Mouse (Mus musculus) liver, embryonic 15.5 days (tissue): ENCODE results near the gene Mipol1. TPM values are rescaled to one million over a fixed set of nuclear protein-coding genes. Genes with fewer than 3 reads are reported as not detected.

Experiments
- ATAC-seq: fragments of 200-750 bp; cut with Nextera tagmentation; 2 replicates; pipeline ENCODE4 v1.8.0; 2017; ENCODE audit warnings: moderate number of reproducible peaks, mild to moderate bottlenecking, moderate library complexity; ENCODE audit not compliant: insufficient read depth
- H3K27ac ChIP-seq: fragments of 300-500 bp; sonication (generic); replicated peaks from 2 replicates; pipeline ENCODE4 v1.5.1; 2015; ENCODE audit warnings: mild to moderate bottlenecking, inconsistent platforms
- H3K27me3 ChIP-seq: fragments of 300-500 bp; sonication (generic); 2 replicates; pipeline ENCODE4 v1.6.1; 2015; ENCODE audit warnings: mild to moderate bottlenecking, inconsistent platforms
- H3K36me3 ChIP-seq: fragments of 300-500 bp; sonication (generic); replicated peaks from 2 replicates; pipeline ENCODE4 v1.6.1; 2015; ENCODE audit warnings: moderate library complexity, mild to moderate bottlenecking, inconsistent platforms
- H3K4me1 ChIP-seq: fragments of 300-500 bp; sonication (generic); replicated peaks from 2 replicates; pipeline ENCODE4 v1.6.1; 2015; ENCODE audit warnings: inconsistent platforms
- H3K4me2 ChIP-seq: fragments of 300-500 bp; sonication (generic); 2 replicates; pipeline ENCODE4 v1.6.1; 2015; ENCODE audit warnings: moderate library complexity, mild to moderate bottlenecking, inconsistent platforms
- H3K4me3 ChIP-seq: fragments of 300-500 bp; sonication (generic); replicated peaks from 2 replicates; pipeline ENCODE4 v1.5.1; 2015; ENCODE audit warnings: mild to moderate bottlenecking, inconsistent platforms
- H3K9ac ChIP-seq: fragments of 300-500 bp; sonication (generic); 2 replicates; pipeline ENCODE4 v1.6.1; 2015; ENCODE audit warnings: moderate library complexity, mild to moderate bottlenecking, inconsistent platforms
- H3K9me3 ChIP-seq: fragments of 300-500 bp; sonication (generic); replicated peaks from 2 replicates; pipeline ENCODE4 v1.6.1; 2016; ENCODE audit warnings: inconsistent platforms
- WGBS: fragments of 180-500 bp; shearing (Covaris S2); methylation state at CpG from one replicate; pipeline ENCODE4 v1.1.7; 2015; ENCODE audit warnings: mixed read lengths; ENCODE audit not compliant: insufficient replicate concordance; 5-methylcytosine and 5-hydroxymethylcytosine counted together
- polyA plus RNA-seq: library from polyadenylated mRNA; unstranded; fragments of >200 nt; fragmentation: Nextera tagmentation; extraction: Ambion mirVana; gene quantifications from 2 replicates; pipeline ENCODE4 v1.2.1, GENCODE M21; 2015

Gene Mipol1
- polyA plus RNA-seq, 1 experiment from 2014 or later = 3.2 TPM

GRCm38 (mm10) chr12:57541118-57541517 lies 310.9 kb downstream of the Mipol1 start:
- WGBS = 10% methylated on average over 6 of the region's 6 CpGs
- Histone ChIP-seq H3K9me3 (no peaks in the 10 kb centered on the region), H3K27ac (no peak overlapping the region), H3K36me3 (no peaks in the 10 kb centered on the region), H3K9ac (no peak overlapping the region), H3K4me1 (peaks cover 14% of the 10 kb centered on the region), H3K4me2 (no peak overlapping the region), H3K4me3 (no peak overlapping the region), H3K27me3 (peaks cover 94% of the 10 kb centered on the region)
- ATAC-seq = no peak

GRCm38 (mm10) chr12:57541931-57542745 lies 311.9 kb downstream of the Mipol1 start:
- Histone ChIP-seq H3K4me2 (peak overlapping the region; percentile 48), H3K9ac (no peak overlapping the region), H3K4me3 (peak overlapping the region; percentile 26), H3K36me3 (no peaks in the 10 kb centered on the region), H3K4me1 (peaks cover 17% of the 10 kb centered on the region), H3K9me3 (no peaks in the 10 kb centered on the region), H3K27ac (no peak overlapping the region), H3K27me3 (peaks cover 94% of the 10 kb centered on the region)
- WGBS = 2% methylated on average over 46 of the region's 46 CpGs
- no peak for ATAC-seq

GRCm38 (mm10) chr12:57542746-57543626 lies 312.8 kb downstream of the Mipol1 start:
- 3% methylated on average over 63 of the region's 63 CpGs for WGBS
- peak overlapping the region; percentile 26 for H3K4me3 ChIP-seq
- no peak overlapping the region; the same call in 1 of the 2 replicates for H3K27ac ChIP-seq
- no peaks in the 10 kb centered on the region for H3K36me3 ChIP-seq
- peak overlapping the region; percentile 48 for H3K4me2 ChIP-seq
- no peaks in the 10 kb centered on the region for H3K9me3 ChIP-seq
- peaks cover 17% of the 10 kb centered on the region for H3K4me1 ChIP-seq
- H3K9ac ChIP-seq = no peak overlapping the region
- peaks cover 97% of the 10 kb centered on the region for H3K27me3 ChIP-seq
- ATAC-seq = no peak

GRCm38 (mm10) chr12:57543627-57543991 lies 313.4 kb downstream of the Mipol1 start:
- Histone ChIP-seq H3K4me3 (peak overlapping the region; percentile 26), H3K36me3 (no peaks in the 10 kb centered on the region), H3K9ac (no peak overlapping the region), H3K4me1 (peaks cover 22% of the 10 kb centered on the region), H3K9me3 (no peaks in the 10 kb centered on the region), H3K4me2 (peak overlapping the region; percentile 48), H3K27me3 (peaks cover 97% of the 10 kb centered on the region), H3K27ac (no peak overlapping the region)
- no peak for ATAC-seq
- 4% methylated on average over 10 of the region's 10 CpGs for WGBS

- Histone ChIP-seq H3K4me1 (peaks cover 19% of the 10 kb centered on the region; the same call in 1 of the 2 replicates), H3K9ac (peak overlapping the region; percentile 11; the same call in 1 of the 2 replicates), H3K27me3 (peaks cover 97% of the 10 kb centered on the region), H3K4me2 (peak overlapping the region; percentile 60), H3K27ac (peak overlapping the region; percentile 62; the same call in 1 of the 2 replicates), H3K36me3 (no peaks in the 10 kb centered on the region), H3K9me3 (no peaks in the 10 kb centered on the region), H3K4me3 (peak overlapping the region; percentile 54)
- ATAC-seq = no peak
- whole genome bisulfite sequencing = 1% methylated on average over 31 of the region's 31 CpGs
Measured at GRCm38 (mm10) chr12:57544641-57545370, 314.6 kb downstream of the Mipol1 start.

- no peaks in the 10 kb centered on the region for H3K36me3 ChIP-seq
- H3K4me1 ChIP-seq = peaks cover 19% of the 10 kb centered on the region; the same call in 1 of the 2 replicates
- ATAC-seq = peak; percentile 56
- H3K4me3 ChIP-seq = peak overlapping the region; percentile 54
- H3K27me3 ChIP-seq = peaks cover 100% of the 10 kb centered on the region
- H3K4me2 ChIP-seq = peak overlapping the region; percentile 60
- H3K9ac ChIP-seq = peak overlapping the region; percentile 11; the same call in 1 of the 2 replicates
- no peaks in the 10 kb centered on the region for H3K9me3 ChIP-seq
- H3K27ac ChIP-seq = peak overlapping the region; percentile 62
- under 1% methylated on average over 106 of the region's 106 CpGs for WGBS
Measured at GRCm38 (mm10) chr12:57545371-57546241, 315.4 kb downstream of the Mipol1 start.

Other genes starting within 250 kb of the Mipol1 start
- gene Slc25a21, start 33.0 kb upstream of the Mipol1 start, polyA plus RNA-seq = 18.8 and 22.7 TPM in 2 replicates
- gene Prps1l3, start within 50 bp of the Mipol1 start, polyA plus RNA-seq = 34.4 and 37.1 TPM in 2 replicates